In genomic region chr8:120135687-120136086, GRCm38 (mm10) we compare ENCODE assay signal across 30 mouse cellular contexts. TPM values are rescaled to one million over a fixed set of nuclear protein-coding genes. Genes with fewer than 3 reads are reported as not detected.
A peak's percentile ranks its signal among the peaks of the same experiment; 100 is the strongest.
DNase-seq lines count a peak whose midpoint lies in the region; ATAC-seq and TF ChIP-seq lines count a peak whose summit lies in the region.
"Had no signal": no experiment of that assay in that cellular context is flagged by ENCODE, and none has a peak within 500 bp of the region (broad histone marks: within the 10 kb centered on the region; RNA-seq: fewer than 3 reads in every experiment).

No protein-coding gene starts in this region.

- H3K27ac ChIP-seq in forebrain, embryonic 15.5 days (replicated peaks): peak overlapping the region; percentile 82; the same call in 1 of the 2 replicates
- no peak overlapping the region for H3K27ac ChIP-seq in forebrain, embryonic 11.5 days (ENCODE audit: low read depth, low read length)
- peak overlapping the region; percentile 61; the same call in 1 of the 2 replicates for H3K27ac ChIP-seq in left cerebral cortex, adult 2 months
- no peak overlapping the region for H3K27ac ChIP-seq in CH12.LX (ENCODE audit: insufficient read depth, low read depth)
- H3K27ac ChIP-seq: embryonic facial prominence, embryonic 13.5 days; forebrain, embryonic 10.5 days; liver, embryonic 14.5 days; neural tube, embryonic 12.5 days had no signal

- H3K4me2 ChIP-seq in forebrain, embryonic 15.5 days (replicated peaks): no peak overlapping the region
- no peak overlapping the region for H3K4me2 ChIP-seq in forebrain, embryonic 11.5 days (ENCODE audit: low read depth, low read length, severe bottlenecking)
- H3K4me2 ChIP-seq in CH12.LX (ENCODE audit: insufficient read depth, low read depth, poor library complexity, severe bottlenecking): no peak overlapping the region
- H3K4me2 ChIP-seq: embryonic facial prominence, embryonic 13.5 days; midbrain, embryonic 11.5 days; neural tube, embryonic 12.5 days had no signal

- H3K79me2 ChIP-seq in CH12.LX (replicated peaks; ENCODE audit: control insufficient read depth, extremely low read depth, insufficient read depth, poor library complexity, severe bottlenecking): no peaks in the 10 kb centered on the region

- DNase-seq in forebrain, embryonic 11.5 days (ENCODE audit: low spot score): no peak
- no peak for DNase-seq in left cerebral cortex, adult 2 months (ENCODE audit: extremely low spot score in 1 of 2, low spot score in 2 of 2)
- no peak for DNase-seq in left cerebral cortex, adult 18-20 months (ENCODE audit: low spot score in 2 of 2)
- no peak for DNase-seq in CH12.LX (ENCODE audit: extremely low read depth)
- no peak for DNase-seq in kidney, adult 8-10 months
- no peak for DNase-seq in spleen, adult 18-20 months
- DNase-seq: adrenal gland, postnatal 25 days; cerebellum, adult 8-10 months; gastrocnemius, postnatal 14 days; heart, postnatal 14 days; kidney, postnatal 36 days; layer of hippocampus, postnatal 36 days; liver; lung, adult 2 months; lung, postnatal 10 days; right cerebral cortex, postnatal 4 days; thymus, postnatal 4 days had no signal

- no peak for TF ChIP-seq CTCF in left cerebral cortex, adult 2 months (IDR thresholded peaks at IDR 0.05)
- no peak for TF ChIP-seq CTCF in CH12.LX (conservative IDR thresholded peaks at IDR 0.05 in 1 of 2, IDR thresholded peaks at IDR 0.05 in 1 of 2; ENCODE audit: low read depth in 2 of 2, low read length in 2 of 2)

- in situ Hi-C loops in CH12.LX (cut with MboI; ENCODE audit: low pct_ligation_motif_present, low pct_unique_long_range_greater_than_20kb, low sequenced_read_pairs): no loop called here

- H3K9ac ChIP-seq in forebrain, embryonic 15.5 days (replicated peaks): no peak overlapping the region
- H3K9ac ChIP-seq in forebrain, embryonic 11.5 days (ENCODE audit: low read length): no peak overlapping the region
- no peak overlapping the region for H3K9ac ChIP-seq in CH12.LX (ENCODE audit: insufficient read depth, low read depth)
- H3K9ac ChIP-seq: embryonic facial prominence, embryonic 13.5 days; liver, embryonic 14.5 days; neural tube, embryonic 12.5 days had no signal

- dilution Hi-C loops in CH12.LX (cut with MboI; ENCODE audit: extremely low pct_ligation_motif_present, extremely low pct_unique_long_range_greater_than_20kb, low sequenced_read_pairs): no loop called here

- 0 out of 2 replicates have a peak, but pooled peaks have one; percentile 41 for ATAC-seq in forebrain, embryonic 15.5 days (replicated peaks)
- no peak for ATAC-seq in forebrain, embryonic 11.5 days (replicated peaks; ENCODE audit: low FRiP score)
- ATAC-seq: intestine, postnatal 0 days; midbrain, embryonic 16.5 days; Patski had no signal

- no peaks in the 10 kb centered on the region for H3K27me3 ChIP-seq in forebrain, embryonic 15.5 days
- no peaks in the 10 kb centered on the region for H3K27me3 ChIP-seq in forebrain, embryonic 11.5 days (ENCODE audit: control insufficient read depth, insufficient read depth, low read length)
- H3K27me3 ChIP-seq in CH12.LX (replicated peaks): peaks cover 92% of the 10 kb centered on the region
- H3K27me3 ChIP-seq: embryonic facial prominence, embryonic 13.5 days; neural tube, embryonic 12.5 days; Patski had no signal

- H3K4me1 ChIP-seq in forebrain, embryonic 15.5 days: peaks cover 26% of the 10 kb centered on the region
- no peaks in the 10 kb centered on the region for H3K4me1 ChIP-seq in forebrain, embryonic 11.5 days (replicated peaks; ENCODE audit: control insufficient read depth, insufficient read depth, low read length)
- H3K4me1 ChIP-seq in CH12.LX (ENCODE audit: control insufficient read depth in 1 of 2, insufficient read depth in 2 of 2): no peaks in the 10 kb centered on the region
- H3K4me1 ChIP-seq: embryonic facial prominence, embryonic 13.5 days; neural tube, embryonic 12.5 days had no signal

- TF ChIP-seq POLR2A in CH12.LX (IDR thresholded peaks at IDR 0.05; ENCODE audit: low read depth, low read length): no peak

- H3K4me3 ChIP-seq in forebrain, embryonic 15.5 days: no peak overlapping the region
- H3K4me3 ChIP-seq in forebrain, embryonic 11.5 days (ENCODE audit: low read depth, low read length): no peak overlapping the region
- no peak overlapping the region for H3K4me3 ChIP-seq in left cerebral cortex, adult 2 months
- no peak overlapping the region for H3K4me3 ChIP-seq in CH12.LX (replicated peaks in 1 of 3; ENCODE audit: low read depth in 2 of 3, low read length in 2 of 3, poor library complexity in 1 of 3)
- H3K4me3 ChIP-seq: embryonic facial prominence, embryonic 13.5 days; forebrain, embryonic 10.5 days; neural tube, embryonic 12.5 days had no signal

- 92% methylated on average over 7 of the region's 7 CpGs for WGBS in forebrain, embryonic 15.5 days
- WGBS in forebrain, embryonic 11.5 days: 90% methylated on average over 7 of the region's 7 CpGs

- intact Hi-C loops in left cerebral cortex, adult 2 months (cut with DNase I): no loop called here

- H3K36me3 ChIP-seq in forebrain, embryonic 15.5 days: no peaks in the 10 kb centered on the region
- no peaks in the 10 kb centered on the region for H3K36me3 ChIP-seq in forebrain, embryonic 11.5 days (ENCODE audit: control insufficient read depth, insufficient read depth, low read length)
- no peaks in the 10 kb centered on the region for H3K36me3 ChIP-seq in CH12.LX (replicated peaks in 1 of 2; ENCODE audit: control insufficient read depth in 1 of 2, insufficient read depth in 1 of 2, low read length in 1 of 2)
- H3K36me3 ChIP-seq: embryonic facial prominence, embryonic 13.5 days; forebrain, embryonic 10.5 days; neural tube, embryonic 12.5 days had no signal

- TF ChIP-seq EP300 in CH12.LX (IDR thresholded peaks at IDR 0.05; ENCODE audit: low read length): no peak

- H3K9me3 ChIP-seq in forebrain, embryonic 15.5 days: no peaks in the 10 kb centered on the region
- H3K9me3 ChIP-seq in forebrain, embryonic 11.5 days (ENCODE audit: control insufficient read depth, low read length): no peaks in the 10 kb centered on the region
- peaks cover 3% of the 10 kb centered on the region for H3K9me3 ChIP-seq in CH12.LX (replicated peaks; ENCODE audit: low read length)
- H3K9me3 ChIP-seq: embryonic facial prominence, embryonic 13.5 days; forebrain, embryonic 10.5 days; neural tube, embryonic 12.5 days had no signal

- TF ChIP-seq RAD21 in CH12.LX (IDR thresholded peaks at IDR 0.05; ENCODE audit: low read depth, low read length): no peak

TF ChIP-seq in CH12.LX, 34 proteins besides CTCF, POLR2A, EP300 and RAD21:
- no peak for TF ChIP-seq MAX (IDR thresholded peaks at IDR 0.05; ENCODE audit: low read length)
- TF ChIP-seq SMC3 (IDR thresholded peaks at IDR 0.05; ENCODE audit: low read depth, low read length): no peak
- peak; percentile 5; the same call in 1 of the 2 replicates for TF ChIP-seq USF1 (IDR thresholded peaks at IDR 0.05; ENCODE audit: low read depth, low read length)

RNA-seq across cellular contexts. Expression of gene 6430548M08Rik, which starts 21.7 kb away (rescaled TPM):
- polyA plus RNA-seq in forebrain, embryonic 15.5 days (2015; fragmentation: Nextera tagmentation; extraction: Ambion mirVana): 23.1 and 30.0 TPM in 2 replicates
- polyA plus RNA-seq in forebrain, embryonic 11.5 days (2014; fragmentation: Nextera tagmentation; extraction: Ambion mirVana): 9.9 and 10.0 TPM in 2 replicates
- total RNA-seq in left cerebral cortex, adult 2 months (2021): 100 to 1,000 TPM; 234 to 249 TPM
- 100 to 1,000 TPM; 247 to 294 TPM for total RNA-seq in left cerebral cortex, adult 18-20 months (2021)
- total RNA-seq in CH12.LX (2012; rRNA removed) (0.13 and 0.17 TPM in 2 replicates), CH12.LX (2014; rRNA removed) (not detected in 2 replicates)
- not detected in 2 replicates for polyA plus RNA-seq in CH12.LX (2012; ENCODE audit: insufficient read length, low read depth)

RNA-seq across cellular contexts. Expression of gene Zdhhc7, which starts 34.4 kb away (rescaled TPM):
- 30.9 and 34.5 TPM in 2 replicates for polyA plus RNA-seq in forebrain, embryonic 15.5 days (2015; fragmentation: Nextera tagmentation; extraction: Ambion mirVana)
- polyA plus RNA-seq in forebrain, embryonic 11.5 days (2014; fragmentation: Nextera tagmentation; extraction: Ambion mirVana): 29.4 and 29.9 TPM in 2 replicates
- total RNA-seq in left cerebral cortex, adult 2 months (2021): 10 to 100 TPM; 33.5 to 38.5 TPM
- total RNA-seq in left cerebral cortex, adult 18-20 months (2021): 10 to 100 TPM; 37.3 to 37.9 TPM
- total RNA-seq in CH12.LX (2012; rRNA removed) (26.3 and 30.9 TPM in 2 replicates), CH12.LX (2014; rRNA removed) (18.3 and 18.5 TPM in 2 replicates)
- 22.7 and 23.7 TPM in 2 replicates for polyA plus RNA-seq in CH12.LX (2012; ENCODE audit: insufficient read length, low read depth)

RNA-seq across cellular contexts. Expression of gene Fam92b, which starts 41.6 kb away (rescaled TPM):
- polyA plus RNA-seq in forebrain, embryonic 15.5 days (2015; fragmentation: Nextera tagmentation; extraction: Ambion mirVana): 0.88 and 1.2 TPM in 2 replicates
- 2.0 and 2.1 TPM in 2 replicates for polyA plus RNA-seq in forebrain, embryonic 11.5 days (2014; fragmentation: Nextera tagmentation; extraction: Ambion mirVana)
- 1 to 10 TPM in 1 of 2 experiments, under 1 TPM in 1; 0.68 to 1.0 TPM for total RNA-seq in left cerebral cortex, adult 2 months (2021)
- under 1 TPM in 1 of 2 experiments, not detected in 1; 0.63 TPM for total RNA-seq in left cerebral cortex, adult 18-20 months (2021)
- total RNA-seq in CH12.LX (2012; rRNA removed) (not detected in 2 replicates), CH12.LX (2014; rRNA removed) (not detected in 2 replicates)
- polyA plus RNA-seq in CH12.LX (2012; ENCODE audit: insufficient read length, low read depth): not detected in 2 replicates
- total RNA-seq: common myeloid progenitor, adult 5-6 weeks; gastrocnemius, postnatal 14 days; granulocyte monocyte progenitor cell, adult 5-6 weeks; heart, postnatal 14 days; MEL had no signal
- polyA plus RNA-seq: heart, embryonic 14.5 days; intestine, postnatal 0 days; liver, embryonic 14.5 days had no signal

Comparison
In these comparisons a context has a peak if more than half of its experiments do, and no peak if none do; other contexts are left out.
1. H3K27ac ChIP-seq: peak in forebrain, embryonic 15.5 days (single experiment) and left cerebral cortex, adult 2 months (single experiment); none in forebrain, embryonic 11.5 days (single experiment) and CH12.LX (single experiment).
2. RNA of gene 6430548M08Rik, which starts 21.7 kb away (total RNA-seq): 247 to 294 TPM in left cerebral cortex, adult 18-20 months and 234 to 249 TPM in left cerebral cortex, adult 2 months; 0.13 to 0.17 TPM in CH12.LX; every median in the first group is over 100 times any median in the second.